Mouse (Mus musculus): ENCODE results near the gene Lce1b. TPM values are rescaled to one million over a fixed set of nuclear protein-coding genes. Genes with fewer than 3 reads are reported as not detected.

The Lce1b gene
- polyA plus RNA-seq (2014; fragmentation: Illumina TruSeq; extraction: RNeasy Lipid Tissue Mini Kit (QIAGEN cat#74804); ENCODE audit: insufficient read depth, low read depth, low replicate concordance) = not detected

DNA sequence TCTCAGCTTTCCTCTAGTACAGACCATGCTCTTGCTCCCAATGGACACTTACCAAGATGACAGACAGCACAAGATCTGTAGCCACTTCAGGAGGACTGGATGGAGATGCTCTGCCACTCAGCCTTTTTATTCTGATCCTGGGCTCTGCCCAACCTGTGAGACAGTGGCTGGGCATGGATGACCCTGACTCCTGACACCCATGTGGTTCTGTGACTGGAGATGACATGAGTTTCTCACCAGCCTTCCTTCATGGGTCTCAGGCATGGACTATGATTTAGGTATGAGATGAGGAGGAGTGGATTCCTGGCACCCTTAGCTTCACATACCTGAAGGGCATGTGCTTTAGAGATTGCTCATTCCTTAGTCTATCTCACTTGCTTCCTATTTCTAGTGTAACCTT, at the start of gene Lce1b:
Lce1b (minus strand) TSS at position 101 of the 400 bp plus-strand sequence.

DNA sequence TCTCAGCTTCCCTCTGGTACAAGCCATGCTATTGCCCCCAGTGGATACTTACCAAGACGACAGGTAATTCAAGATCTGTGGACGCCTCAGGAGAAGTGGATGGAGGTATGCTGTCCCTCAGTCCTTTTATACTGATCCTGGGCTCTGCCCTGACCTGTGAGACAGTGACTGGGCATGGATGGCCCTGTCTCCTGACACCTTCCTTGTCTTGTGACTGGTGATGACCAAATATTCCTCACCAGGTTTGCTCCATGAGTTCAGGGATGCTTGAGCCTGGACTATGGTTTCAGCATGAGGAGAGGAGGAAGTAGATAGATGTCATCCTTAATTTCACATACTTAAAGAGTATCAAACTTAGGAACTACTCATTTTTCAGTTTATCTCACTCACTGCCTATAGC, 30.4 kb upstream of the Lce1b start, which contains the start of gene Lce1d:
Lce1d (minus strand) TSS at position 101 of the 400 bp plus-strand sequence.

DNA sequence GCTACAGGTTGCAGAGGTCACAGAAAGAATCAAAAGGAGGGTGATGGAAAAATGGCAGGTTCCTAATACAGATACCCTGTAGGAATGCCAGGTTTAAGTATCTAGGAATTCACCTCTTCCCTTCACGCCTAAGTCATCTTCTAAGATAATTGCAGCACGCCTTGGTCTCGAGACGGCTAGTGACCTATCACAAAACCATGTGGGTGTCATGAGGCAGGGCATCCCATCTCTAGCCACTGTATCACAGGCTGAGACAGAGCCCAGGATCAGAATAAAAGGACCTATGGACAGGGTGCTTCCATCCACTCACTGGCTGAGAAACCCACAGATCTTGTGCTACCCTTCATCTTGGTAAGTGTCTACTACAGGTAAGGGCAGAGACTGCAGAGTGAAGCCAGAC, 22.2 kb upstream of the Lce1b start, which contains the start of gene Lce1c:
Lce1c (plus strand) TSS at position 301 of the 400 bp plus-strand sequence.

DNA sequence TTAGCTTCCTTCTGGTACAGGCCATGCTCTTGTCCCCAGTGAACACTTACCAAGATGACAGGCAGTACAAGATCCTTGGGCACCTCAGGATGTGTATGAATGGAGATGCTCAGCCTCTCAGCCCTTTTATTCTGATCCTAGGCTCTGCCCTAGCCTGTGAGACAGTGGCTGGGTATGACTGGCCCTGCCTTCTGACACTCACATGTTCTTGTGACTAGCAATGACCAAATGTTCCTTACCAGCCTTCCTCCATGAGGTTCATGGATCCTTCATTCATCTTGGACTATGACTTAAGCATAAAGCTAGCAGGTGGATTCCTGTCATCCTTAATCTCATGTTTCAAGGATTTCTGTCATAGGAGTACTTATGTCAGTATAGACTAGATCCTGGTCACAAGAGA, 13.5 kb upstream of the Lce1b start, which contains the start of gene Lce1a2:
Lce1a2 (minus strand) TSS at position 101 of the 400 bp plus-strand sequence.

DNA sequence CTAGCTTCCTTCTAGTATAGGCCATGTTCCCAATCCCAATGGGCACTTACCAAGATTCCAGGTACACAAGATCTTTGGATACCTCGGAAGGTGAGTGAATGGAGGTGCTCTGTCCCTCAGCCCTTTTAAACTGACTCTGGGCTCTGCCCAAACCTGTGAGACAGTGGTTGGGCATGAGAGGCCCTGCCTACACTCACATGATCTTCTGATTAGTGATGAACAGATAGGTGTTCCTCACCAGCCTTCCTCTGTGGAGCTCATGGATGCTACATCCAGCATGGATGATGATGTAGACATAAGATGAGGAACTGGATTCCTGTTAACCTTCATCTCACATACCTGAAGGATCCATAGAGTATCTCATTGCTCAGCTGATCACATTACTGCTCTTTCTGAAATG, 8.5 kb downstream of the Lce1b start, which contains the start of gene Lce1a1:
Lce1a1 (minus strand) TSS at position 101 of the 400 bp plus-strand sequence.

DNA sequence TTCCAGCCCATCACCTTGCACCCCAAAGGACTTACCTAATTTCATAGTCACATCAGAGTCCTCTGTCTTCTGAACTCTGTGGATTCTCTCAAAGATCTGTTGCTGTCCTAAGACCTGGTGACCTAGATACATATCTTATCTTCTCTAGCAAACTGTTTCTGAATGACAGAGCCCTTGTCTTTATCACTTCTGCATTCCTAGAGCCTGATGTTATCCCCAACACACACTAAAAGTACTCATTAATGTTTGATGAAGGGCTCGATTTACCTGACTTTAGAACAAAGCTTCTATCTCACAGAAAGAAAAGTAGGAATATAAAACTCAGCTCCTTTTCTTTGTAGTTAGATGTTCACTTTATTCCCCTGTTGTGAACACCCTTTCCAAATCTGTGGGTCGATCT, 35.2 kb downstream of the Lce1b start, which contains the start of gene Lce6a:
Lce6a (minus strand) TSS at position 101 of the 400 bp plus-strand sequence.

DNA sequence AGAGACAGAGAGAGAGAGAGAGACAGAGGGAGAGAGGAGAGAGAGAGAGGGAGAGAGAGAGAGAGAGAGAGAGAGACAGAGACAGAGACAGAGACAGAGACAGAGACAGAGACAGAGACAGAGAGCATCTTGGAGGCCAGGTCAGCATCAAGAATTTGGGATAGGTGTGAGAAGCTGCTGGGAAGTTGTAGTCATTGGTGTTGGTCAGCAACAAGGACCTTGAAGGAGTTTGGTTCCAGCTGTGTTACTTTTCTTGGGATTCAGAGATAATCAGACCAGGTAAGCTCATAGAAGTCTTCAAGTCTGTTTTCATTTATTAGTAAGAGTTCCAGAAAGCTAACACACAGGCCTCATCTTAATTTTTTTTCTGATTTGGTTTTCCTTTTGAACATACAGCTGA, 49.3 kb downstream of the Lce1b start, which contains the start of gene 2210017I01Rik:
2210017I01Rik (minus strand) TSS at position 101 of the 400 bp plus-strand sequence.

Other genes with a start within 250 kb of the Lce1b start
- gene Sprr2i, start 248.9 kb downstream of the Lce1b start, polyA plus RNA-seq (2014; fragmentation: Illumina TruSeq; extraction: RNeasy Lipid Tissue Mini Kit (QIAGEN cat#74804); ENCODE audit: insufficient read depth, low read depth, low replicate concordance) = not detected
- not detected for gene Sprr2j-ps, start 238.8 kb downstream of the Lce1b start, polyA plus RNA-seq (2014; fragmentation: Illumina TruSeq; extraction: RNeasy Lipid Tissue Mini Kit (QIAGEN cat#74804); ENCODE audit: insufficient read depth, low read depth, low replicate concordance)
- gene Gm9774, start 227.5 kb downstream of the Lce1b start, polyA plus RNA-seq (2014; fragmentation: Illumina TruSeq; extraction: RNeasy Lipid Tissue Mini Kit (QIAGEN cat#74804); ENCODE audit: insufficient read depth, low read depth, low replicate concordance) = 3.0 TPM
- not detected for gene Sprr2k, start 224.3 kb downstream of the Lce1b start, polyA plus RNA-seq (2014; fragmentation: Illumina TruSeq; extraction: RNeasy Lipid Tissue Mini Kit (QIAGEN cat#74804); ENCODE audit: insufficient read depth, low read depth, low replicate concordance)
- not detected for gene Sprr1b, start 218.1 kb downstream of the Lce1b start, polyA plus RNA-seq (2014; fragmentation: Illumina TruSeq; extraction: RNeasy Lipid Tissue Mini Kit (QIAGEN cat#74804); ENCODE audit: insufficient read depth, low read depth, low replicate concordance)
- gene Sprr3, start 198.2 kb downstream of the Lce1b start, polyA plus RNA-seq (2014; fragmentation: Illumina TruSeq; extraction: RNeasy Lipid Tissue Mini Kit (QIAGEN cat#74804); ENCODE audit: insufficient read depth, low read depth, low replicate concordance) = not detected
- gene Sprr1a, start 171.0 kb downstream of the Lce1b start, polyA plus RNA-seq (2014; fragmentation: Illumina TruSeq; extraction: RNeasy Lipid Tissue Mini Kit (QIAGEN cat#74804); ENCODE audit: insufficient read depth, low read depth, low replicate concordance) = 3.2 TPM
- gene Sprr4, start 156.4 kb downstream of the Lce1b start, polyA plus RNA-seq (2014; fragmentation: Illumina TruSeq; extraction: RNeasy Lipid Tissue Mini Kit (QIAGEN cat#74804); ENCODE audit: insufficient read depth, low read depth, low replicate concordance) = not detected
- gene 2310046K23Rik, start 122.4 kb downstream of the Lce1b start, polyA plus RNA-seq (2014; fragmentation: Illumina TruSeq; extraction: RNeasy Lipid Tissue Mini Kit (QIAGEN cat#74804); ENCODE audit: insufficient read depth, low read depth, low replicate concordance) = not detected
- gene Ivl, start 83.2 kb downstream of the Lce1b start, polyA plus RNA-seq (2014; fragmentation: Illumina TruSeq; extraction: RNeasy Lipid Tissue Mini Kit (QIAGEN cat#74804); ENCODE audit: insufficient read depth, low read depth, low replicate concordance) = 0.97 TPM
- not detected for gene Smcp, start 67.9 kb downstream of the Lce1b start, polyA plus RNA-seq (2014; fragmentation: Illumina TruSeq; extraction: RNeasy Lipid Tissue Mini Kit (QIAGEN cat#74804); ENCODE audit: insufficient read depth, low read depth, low replicate concordance)
- not detected for gene 2210017I01Rik, start 49.4 kb downstream of the Lce1b start, polyA plus RNA-seq (2014; fragmentation: Illumina TruSeq; extraction: RNeasy Lipid Tissue Mini Kit (QIAGEN cat#74804); ENCODE audit: insufficient read depth, low read depth, low replicate concordance)
- not detected for gene Lce6a, start 35.3 kb downstream of the Lce1b start, polyA plus RNA-seq (2014; fragmentation: Illumina TruSeq; extraction: RNeasy Lipid Tissue Mini Kit (QIAGEN cat#74804); ENCODE audit: insufficient read depth, low read depth, low replicate concordance)
- not detected for gene Lce1a1, start 8.6 kb downstream of the Lce1b start, polyA plus RNA-seq (2014; fragmentation: Illumina TruSeq; extraction: RNeasy Lipid Tissue Mini Kit (QIAGEN cat#74804); ENCODE audit: insufficient read depth, low read depth, low replicate concordance)
- gene Lce1a2, start 13.4 kb upstream of the Lce1b start, polyA plus RNA-seq (2014; fragmentation: Illumina TruSeq; extraction: RNeasy Lipid Tissue Mini Kit (QIAGEN cat#74804); ENCODE audit: insufficient read depth, low read depth, low replicate concordance) = not detected
- not detected for gene Lce1c, start 22.3 kb upstream of the Lce1b start, polyA plus RNA-seq (2014; fragmentation: Illumina TruSeq; extraction: RNeasy Lipid Tissue Mini Kit (QIAGEN cat#74804); ENCODE audit: insufficient read depth, low read depth, low replicate concordance)
- not detected for gene Lce1d, start 30.3 kb upstream of the Lce1b start, polyA plus RNA-seq (2014; fragmentation: Illumina TruSeq; extraction: RNeasy Lipid Tissue Mini Kit (QIAGEN cat#74804); ENCODE audit: insufficient read depth, low read depth, low replicate concordance)
- gene Lce1e, start 52.1 kb upstream of the Lce1b start, polyA plus RNA-seq (2014; fragmentation: Illumina TruSeq; extraction: RNeasy Lipid Tissue Mini Kit (QIAGEN cat#74804); ENCODE audit: insufficient read depth, low read depth, low replicate concordance) = not detected
- not detected for gene Lce1f, start 63.4 kb upstream of the Lce1b start, polyA plus RNA-seq (2014; fragmentation: Illumina TruSeq; extraction: RNeasy Lipid Tissue Mini Kit (QIAGEN cat#74804); ENCODE audit: insufficient read depth, low read depth, low replicate concordance)
- not detected for gene Gm38119, start 82.2 kb upstream of the Lce1b start, polyA plus RNA-seq (2014; fragmentation: Illumina TruSeq; extraction: RNeasy Lipid Tissue Mini Kit (QIAGEN cat#74804); ENCODE audit: insufficient read depth, low read depth, low replicate concordance)
- gene Lce1g, start 95.4 kb upstream of the Lce1b start, polyA plus RNA-seq (2014; fragmentation: Illumina TruSeq; extraction: RNeasy Lipid Tissue Mini Kit (QIAGEN cat#74804); ENCODE audit: insufficient read depth, low read depth, low replicate concordance) = not detected
- gene Lce1h, start 108.1 kb upstream of the Lce1b start, polyA plus RNA-seq (2014; fragmentation: Illumina TruSeq; extraction: RNeasy Lipid Tissue Mini Kit (QIAGEN cat#74804); ENCODE audit: insufficient read depth, low read depth, low replicate concordance) = not detected
- gene Lce1i, start 122.0 kb upstream of the Lce1b start, polyA plus RNA-seq (2014; fragmentation: Illumina TruSeq; extraction: RNeasy Lipid Tissue Mini Kit (QIAGEN cat#74804); ENCODE audit: insufficient read depth, low read depth, low replicate concordance) = not detected
- gene Lce1j, start 133.6 kb upstream of the Lce1b start, polyA plus RNA-seq (2014; fragmentation: Illumina TruSeq; extraction: RNeasy Lipid Tissue Mini Kit (QIAGEN cat#74804); ENCODE audit: insufficient read depth, low read depth, low replicate concordance) = not detected
- gene Lce1k, start 151.0 kb upstream of the Lce1b start, polyA plus RNA-seq (2014; fragmentation: Illumina TruSeq; extraction: RNeasy Lipid Tissue Mini Kit (QIAGEN cat#74804); ENCODE audit: insufficient read depth, low read depth, low replicate concordance) = not detected
- not detected for gene Kprp, start 170.3 kb upstream of the Lce1b start, polyA plus RNA-seq (2014; fragmentation: Illumina TruSeq; extraction: RNeasy Lipid Tissue Mini Kit (QIAGEN cat#74804); ENCODE audit: insufficient read depth, low read depth, low replicate concordance)
- gene Lce1l, start 194.4 kb upstream of the Lce1b start, polyA plus RNA-seq (2014; fragmentation: Illumina TruSeq; extraction: RNeasy Lipid Tissue Mini Kit (QIAGEN cat#74804); ENCODE audit: insufficient read depth, low read depth, low replicate concordance) = not detected
- not detected for gene 2310050C09Rik, start 213.3 kb upstream of the Lce1b start, polyA plus RNA-seq (2014; fragmentation: Illumina TruSeq; extraction: RNeasy Lipid Tissue Mini Kit (QIAGEN cat#74804); ENCODE audit: insufficient read depth, low read depth, low replicate concordance)

All from lung, adult 10 weeks (tissue).